Mouse (Mus musculus) frontal cortex, adult 2 months (tissue): ENCODE measurements at regions not wholly inside any gene's neighbourhood (a gene's known extent, or its start where the extent isn't known, plus 50 kb on each side); places are given as distances from the start of the nearest gene placed in this dataset.

Source experiments
- DNase-seq, 2 experiments: peaks; one replicate each; pipeline ENCODE4 v3.0.0; 2022; ENCODE audit warnings: low spot score in 1 of 2; ENCODE audit errors: extremely low spot score in 1 of 2

GRCm38 (mm10) chr6:36286664-36287063 is 101.2 kb upstream of the Chrm2 start:
- DNase-seq: no peak

GRCm38 (mm10) chr6:36313586-36313985 is 74.3 kb upstream of the Chrm2 start:
- no peak for DNase-seq
